Mouse (Mus musculus) midbrain, embryonic 11.5 days (tissue): Measurements from ENCODE around the gene Ankfn1. TPM values are rescaled to one million over a fixed set of nuclear protein-coding genes. Genes with fewer than 3 reads are reported as not detected.

Experiments used
- ATAC-seq: fragments of 200-750 bp; cut with Nextera tagmentation; 2 replicates; pipeline ENCODE4 v1.8.0; 2017; ENCODE audit warnings: moderate TSS enrichment, moderate library complexity; ENCODE audit not compliant: low FRiP score
- DNase-seq: peaks from one replicate; pipeline ENCODE4 v3.0.0; 2015; ENCODE audit warnings: low spot score; ENCODE audit errors: missing footprints
- H3K27ac ChIP-seq: fragments of 300-500 bp; sonication (generic); 2 replicates; pipeline ENCODE4 v1.5.1; 2014; ENCODE audit warnings: low read depth, low read length
- H3K27me3 ChIP-seq: fragments of 300-500 bp; sonication (generic); 2 replicates; pipeline ENCODE4 v1.6.1; 2014; ENCODE audit warnings: mild to moderate bottlenecking, low read length, moderate library complexity, mixed read lengths; ENCODE audit not compliant: control insufficient read depth, insufficient read depth
- H3K36me3 ChIP-seq: fragments of 300-500 bp; sonication (generic); 2 replicates; pipeline ENCODE4 v1.6.1; 2014; ENCODE audit warnings: mild to moderate bottlenecking, low read length, moderate library complexity, mixed read lengths; ENCODE audit not compliant: control insufficient read depth, insufficient read depth
- H3K4me1 ChIP-seq: fragments of 300-500 bp; sonication (generic); 2 replicates; pipeline ENCODE4 v1.6.1; 2014; ENCODE audit warnings: low read length; ENCODE audit not compliant: control insufficient read depth, insufficient read depth
- H3K4me2 ChIP-seq: fragments of 300-500 bp; sonication (generic); 2 replicates; pipeline ENCODE4 v1.6.1; 2014; ENCODE audit warnings: mild to moderate bottlenecking, moderate library complexity
- H3K4me3 ChIP-seq: fragments of 300-500 bp; sonication (generic); 2 replicates; pipeline ENCODE4 v1.5.1; 2014; ENCODE audit warnings: low read depth, low read length
- H3K9ac ChIP-seq: fragments of 300-500 bp; sonication (generic); 2 replicates; pipeline ENCODE4 v1.6.1; 2014; ENCODE audit warnings: low read length
- H3K9me3 ChIP-seq: fragments of 300-500 bp; sonication (generic); 2 replicates; pipeline ENCODE4 v1.6.1; 2016; ENCODE audit warnings: low read length; ENCODE audit not compliant: control insufficient read depth
- WGBS: fragments of 180-500 bp; shearing (Covaris S2); extraction: QIAGEN DNeasy Blood & Tissue Kit; methylation state at CpG from one replicate; pipeline ENCODE4 v1.1.7; 2014; 5-methylcytosine and 5-hydroxymethylcytosine counted together
- polyA plus RNA-seq: library from polyadenylated mRNA; unstranded; fragments of >200 nt; fragmentation: Nextera tagmentation; extraction: Ambion mirVana; gene quantifications from 2 replicates; pipeline ENCODE4 v1.2.1, GENCODE M21; 2014

Ankfn1 gene
- polyA plus RNA-seq, 1 experiment from 2014 or later: 2.2 TPM

GRCm38 (mm10) chr11:89363981-89364380 lies 413.5 kb downstream of the Ankfn1 start:
- H3K27ac ChIP-seq: no peak overlapping the region
- H3K4me2 ChIP-seq: no peak overlapping the region
- no peak overlapping the region for H3K9ac ChIP-seq
- H3K27me3 ChIP-seq: no peaks in the 10 kb centered on the region
- no peaks in the 10 kb centered on the region for H3K36me3 ChIP-seq
- no peaks in the 10 kb centered on the region for H3K9me3 ChIP-seq
- WGBS: 86% methylated on average over 3 of the region's 3 CpGs
- no peak for ATAC-seq
- H3K4me3 ChIP-seq: no peak overlapping the region
- no peak for DNase-seq
- no peaks in the 10 kb centered on the region for H3K4me1 ChIP-seq

GRCm38 (mm10) chr11:89360895-89361294 lies 416.6 kb downstream of the Ankfn1 start:
- DNase-seq (no peak), ATAC-seq (no peak)
- Histone ChIP-seq H3K4me2 (no peak overlapping the region), H3K36me3 (no peaks in the 10 kb centered on the region), H3K27ac (no peak overlapping the region), H3K9ac (no peak overlapping the region), H3K27me3 (no peaks in the 10 kb centered on the region), H3K4me1 (peaks cover 3% of the 10 kb centered on the region), H3K4me3 (no peak overlapping the region), H3K9me3 (no peaks in the 10 kb centered on the region)
- 99% methylated on average over 3 of the region's 3 CpGs for WGBS

GRCm38 (mm10) chr11:89358546-89358945 lies 418.9 kb downstream of the Ankfn1 start:
- H3K27ac ChIP-seq: no peak overlapping the region
- no peak overlapping the region for H3K9ac ChIP-seq
- no peaks in the 10 kb centered on the region for H3K27me3 ChIP-seq
- H3K4me2 ChIP-seq: no peak overlapping the region
- 76% methylated on average over 5 of the region's 5 CpGs for WGBS
- no peak for DNase-seq
- H3K36me3 ChIP-seq: no peaks in the 10 kb centered on the region
- peaks cover 11% of the 10 kb centered on the region for H3K4me1 ChIP-seq
- no peak for ATAC-seq
- H3K9me3 ChIP-seq: no peaks in the 10 kb centered on the region
- H3K4me3 ChIP-seq: no peak overlapping the region

- H3K4me1 ChIP-seq: peaks cover 11% of the 10 kb centered on the region
- 81% methylated on average over 2 of the region's 2 CpGs for WGBS
- ATAC-seq (no peak), DNase-seq (no peak)
- H3K4me2 ChIP-seq: no peak overlapping the region
- no peaks in the 10 kb centered on the region for H3K36me3 ChIP-seq
- no peaks in the 10 kb centered on the region for H3K9me3 ChIP-seq
- no peak overlapping the region for H3K4me3 ChIP-seq
- no peak overlapping the region for H3K9ac ChIP-seq
- H3K27me3 ChIP-seq: no peaks in the 10 kb centered on the region
- H3K27ac ChIP-seq: no peak overlapping the region
Measured at GRCm38 (mm10) chr11:89356479-89356878, 421.0 kb downstream of the Ankfn1 start.

GRCm38 (mm10) chr11:89356018-89356417 lies 421.4 kb downstream of the Ankfn1 start:
- 0 out of 2 replicates have a peak, but pooled peaks have one; percentile 24 for ATAC-seq
- Histone ChIP-seq H3K27ac (no peak overlapping the region), H3K36me3 (no peaks in the 10 kb centered on the region), H3K9ac (no peak overlapping the region), H3K4me2 (no peak overlapping the region), H3K4me1 (peaks cover 11% of the 10 kb centered on the region), H3K9me3 (no peaks in the 10 kb centered on the region), H3K27me3 (no peaks in the 10 kb centered on the region), H3K4me3 (no peak overlapping the region)
- 39% methylated on average over 5 of the region's 5 CpGs for WGBS
- DNase-seq: no peak

GRCm38 (mm10) chr11:89340238-89340637 lies 437.2 kb downstream of the Ankfn1 start:
- ATAC-seq: no peak
- H3K4me3 ChIP-seq: no peak overlapping the region
- no peaks in the 10 kb centered on the region; the same call in 1 of the 2 replicates for H3K9me3 ChIP-seq
- H3K4me1 ChIP-seq: no peaks in the 10 kb centered on the region
- H3K36me3 ChIP-seq: no peaks in the 10 kb centered on the region
- no peak overlapping the region for H3K9ac ChIP-seq
- H3K27me3 ChIP-seq: no peaks in the 10 kb centered on the region
- H3K27ac ChIP-seq: no peak overlapping the region
- WGBS: 64% methylated on average over 12 of the region's 12 CpGs
- DNase-seq: no peak
- no peak overlapping the region for H3K4me2 ChIP-seq

Other genes starting within 250 kb of the Ankfn1 start
- gene Pctp, start 225.2 kb upstream of the Ankfn1 start, polyA plus RNA-seq: 7.7 and 8.3 TPM in 2 replicates